Mouse (Mus musculus) bone marrow macrophage, adult 2 months (primary cell): ENCODE data around the gene Pds5a.

Experiments
- CTCF ChIP-seq: IDR thresholded peaks from 2 replicates; pipeline ENCODE4 v1.5.1; 2012; ENCODE audit warnings: low read depth, mild to moderate bottlenecking, low read length, moderate library complexity
- POLR2A ChIP-seq: IDR thresholded peaks from 2 replicates; pipeline ENCODE4 v1.6.1; 2012; ENCODE audit warnings: mild to moderate bottlenecking, low read depth, low read length, borderline replicate concordance

DNA sequence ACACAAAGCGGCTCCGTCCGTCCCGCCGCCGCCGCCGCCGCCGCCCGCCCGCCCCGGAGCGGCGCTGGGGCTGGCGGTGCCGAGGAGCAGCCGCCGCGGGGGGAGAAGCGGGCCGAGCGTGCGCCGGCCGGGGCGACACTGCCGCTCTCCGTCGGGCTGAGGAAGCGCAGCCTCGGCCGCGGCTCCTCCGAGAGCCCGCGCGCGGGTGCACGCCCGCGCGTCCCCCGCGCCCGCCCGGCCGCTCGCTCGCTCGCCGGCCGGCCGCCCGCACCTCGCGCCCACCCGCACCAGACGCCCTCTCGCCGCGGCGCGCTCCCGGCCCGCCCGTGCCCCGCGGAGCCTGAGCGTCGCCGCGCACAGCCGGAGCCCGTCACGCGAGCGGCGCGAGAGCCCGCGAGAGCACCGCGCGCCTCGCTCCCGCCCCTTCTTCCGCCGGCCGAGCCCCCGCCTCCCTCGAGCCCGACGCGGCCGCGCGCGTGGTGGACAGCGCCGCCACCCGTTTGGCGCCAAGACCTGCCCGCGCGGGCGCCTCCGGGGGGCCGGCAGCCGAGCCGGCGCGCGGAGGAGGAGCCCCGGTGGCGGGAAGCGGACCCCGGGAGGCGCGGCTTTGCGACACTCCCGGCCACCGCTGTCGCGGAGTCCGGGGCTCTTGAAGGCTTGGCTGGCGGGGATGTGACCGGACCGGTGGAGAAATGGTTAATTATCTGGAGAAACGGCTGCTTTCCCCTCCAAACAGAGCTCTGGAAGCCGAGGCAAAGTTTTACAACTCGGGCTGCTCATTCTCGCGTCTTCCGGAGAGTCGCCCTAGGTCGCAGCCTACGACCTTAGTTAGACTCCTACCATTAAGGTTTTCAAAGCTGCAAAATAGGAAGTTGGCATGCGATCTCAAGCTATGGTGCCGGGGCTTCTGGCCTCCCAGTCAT, at the start of gene Pds5a:
- TF ChIP-seq POLR2A, result no peak; the same call in 1 of the 2 replicates
- TF ChIP-seq CTCF, result peak; percentile 14; the same call in 1 of the 2 replicates
